Mouse (Mus musculus) ovary, postnatal 14 days (tissue): ENCODE data around the gene Clhc1.
"Not testable (repeated sequence)": the region's sequence is repeated elsewhere in the genome, so short reads cannot be mapped to it uniquely, and the experiment has no call there.

Experiments used
- DNase-seq: peaks from one replicate; pipeline ENCODE4 v3.0.0; 2022; ENCODE audit warnings: low spot score

Clhc1 gene

GRCm38 (mm10) chr11:29547752-29548503, at the start of gene Clhc1, which contains the start of gene Rps27a:
Gene Clhc1 (plus strand): TSS chr11:29547950.
Gene Rps27a (minus strand): TSS chr11:29548109.
- peak; percentile 96 for DNase-seq

- DNase-seq, result no peak
These were observed 43.5 kb upstream of the Clhc1 start for GRCm38 (mm10) chr11:29503948-29504893.

GRCm38 (mm10) chr11:29504899-29505625, 42.7 kb upstream of the Clhc1 start:
- DNase-seq, result no peak

DNA sequence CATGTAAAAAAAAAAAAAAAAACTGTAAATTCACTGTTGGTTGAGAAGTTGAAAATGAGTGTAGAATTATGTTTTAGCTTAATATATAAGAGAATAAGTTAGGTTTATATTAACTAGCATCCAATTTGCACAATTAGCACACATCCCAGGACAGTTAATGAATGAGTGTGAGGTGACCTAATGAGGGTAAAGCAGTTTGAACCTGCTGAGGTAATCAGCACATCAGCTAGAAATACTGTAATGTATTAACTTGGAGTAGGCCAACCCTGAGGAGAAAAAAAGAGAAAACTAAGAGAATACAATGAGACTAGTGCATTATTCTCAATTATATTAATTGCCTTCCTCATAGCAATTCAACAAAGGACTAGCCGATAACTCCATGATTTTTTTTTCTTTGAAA, 38.3 kb upstream of the Clhc1 start:
- no peak for DNase-seq

- DNase-seq, result no peak
These were observed 34.8 kb upstream of the Clhc1 start for GRCm38 (mm10) chr11:29512818-29513535.

DNA sequence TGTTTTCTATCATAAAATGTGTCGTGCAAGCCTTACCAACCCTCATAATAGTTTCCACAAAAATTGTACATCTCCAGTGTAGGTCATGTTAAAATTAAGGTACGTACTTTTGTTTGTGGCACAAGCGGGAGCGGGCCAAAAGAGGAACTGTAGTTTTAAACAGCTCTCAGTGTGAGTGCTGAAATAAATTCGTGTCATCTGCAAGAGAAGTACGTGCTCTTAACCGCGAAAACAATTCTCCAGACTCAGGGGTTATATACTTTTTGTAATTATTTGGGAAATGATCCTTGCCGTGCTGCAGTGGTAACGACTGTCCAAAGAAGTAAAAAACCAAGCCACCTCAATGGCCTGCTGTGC, 33.4 kb upstream of the Clhc1 start:
- DNase-seq, result no peak

DNA sequence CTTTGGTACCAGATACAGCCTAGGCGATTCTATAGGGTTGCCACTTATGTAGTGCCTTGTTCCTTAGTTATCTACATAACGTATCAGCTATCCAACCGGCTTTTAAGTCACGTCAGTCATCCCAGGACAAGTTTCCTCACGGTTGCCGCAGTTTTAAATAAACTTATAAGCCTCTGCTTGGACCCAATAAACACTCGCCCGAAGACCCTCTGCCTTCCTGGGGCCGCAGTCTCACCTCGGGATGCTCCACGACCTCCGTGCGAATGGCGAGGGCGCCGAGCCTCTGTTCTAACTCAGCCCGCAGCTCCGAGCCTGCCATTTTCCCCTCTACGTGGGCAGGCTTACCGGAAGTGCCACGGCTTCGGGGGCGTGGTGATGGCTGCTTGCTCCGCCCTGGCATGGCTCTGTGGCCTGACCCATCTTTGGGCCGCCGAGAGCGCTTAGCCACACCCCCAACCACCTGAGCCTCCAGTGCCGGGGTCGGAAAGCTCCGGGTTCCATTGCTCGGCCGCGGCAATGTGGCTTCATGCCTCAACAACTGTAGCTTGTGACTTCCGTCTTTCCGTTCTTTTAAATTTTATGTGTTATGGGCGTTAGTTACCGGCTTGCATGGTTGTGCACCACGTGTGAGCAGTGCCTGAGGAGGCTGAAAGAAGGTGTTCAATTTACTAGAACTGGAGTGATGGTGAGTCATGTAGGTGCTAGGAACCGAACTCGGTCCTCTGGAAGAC, 32.9 kb upstream of the Clhc1 start, which contains the start of gene Prorsd1:
TSS of gene Prorsd1 (minus strand) at position 352 of the 731 bp plus-strand sequence.
- DNase-seq, result peak; percentile 81

DNA sequence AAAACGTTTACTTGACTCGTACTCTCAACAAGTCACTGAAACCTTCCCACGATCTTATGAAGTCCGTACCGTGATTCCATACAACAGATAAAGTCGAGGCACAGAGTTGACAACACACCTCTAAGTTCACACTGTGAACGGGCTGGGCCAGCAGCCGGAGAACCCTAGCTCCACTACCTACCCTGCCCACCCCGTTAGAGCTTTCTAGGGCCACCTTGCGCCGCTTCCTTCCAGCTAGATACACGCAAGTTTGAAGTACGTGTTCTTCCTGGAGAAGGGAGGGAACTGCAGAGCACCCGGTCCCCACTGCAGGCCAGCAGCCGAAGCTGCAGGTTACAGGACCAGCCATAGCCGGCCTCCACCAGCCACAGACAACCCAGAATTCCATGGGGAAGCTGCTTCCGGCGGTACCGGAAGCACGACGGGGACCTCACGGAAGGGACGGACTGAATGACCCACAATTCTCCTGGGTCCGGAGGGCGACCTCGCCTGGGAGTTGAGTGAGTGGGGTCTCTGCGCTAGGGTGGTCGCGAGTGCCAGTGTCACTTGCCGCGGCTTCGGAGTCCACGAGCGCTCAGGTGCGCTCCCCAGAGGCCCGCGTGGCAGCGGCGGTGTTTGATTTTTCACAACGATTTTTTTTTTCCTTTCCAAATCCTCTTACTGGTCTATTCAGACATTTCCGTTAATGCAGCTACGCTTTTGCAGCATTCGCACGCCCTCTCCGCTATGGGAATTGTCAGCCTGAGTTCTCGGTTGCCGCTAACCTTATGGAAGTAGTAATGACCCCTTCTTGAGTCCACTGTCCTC, 21.6 kb upstream of the Clhc1 start, which contains the start of gene Mtif2:
TSS of gene Mtif2 (plus strand) at position 421 of the 807 bp plus-strand sequence.
- DNase-seq, result peak; percentile 57

GRCm38 (mm10) chr11:29538201-29538600, 9.5 kb upstream of the Clhc1 start:
- no peak for DNase-seq

DNA sequence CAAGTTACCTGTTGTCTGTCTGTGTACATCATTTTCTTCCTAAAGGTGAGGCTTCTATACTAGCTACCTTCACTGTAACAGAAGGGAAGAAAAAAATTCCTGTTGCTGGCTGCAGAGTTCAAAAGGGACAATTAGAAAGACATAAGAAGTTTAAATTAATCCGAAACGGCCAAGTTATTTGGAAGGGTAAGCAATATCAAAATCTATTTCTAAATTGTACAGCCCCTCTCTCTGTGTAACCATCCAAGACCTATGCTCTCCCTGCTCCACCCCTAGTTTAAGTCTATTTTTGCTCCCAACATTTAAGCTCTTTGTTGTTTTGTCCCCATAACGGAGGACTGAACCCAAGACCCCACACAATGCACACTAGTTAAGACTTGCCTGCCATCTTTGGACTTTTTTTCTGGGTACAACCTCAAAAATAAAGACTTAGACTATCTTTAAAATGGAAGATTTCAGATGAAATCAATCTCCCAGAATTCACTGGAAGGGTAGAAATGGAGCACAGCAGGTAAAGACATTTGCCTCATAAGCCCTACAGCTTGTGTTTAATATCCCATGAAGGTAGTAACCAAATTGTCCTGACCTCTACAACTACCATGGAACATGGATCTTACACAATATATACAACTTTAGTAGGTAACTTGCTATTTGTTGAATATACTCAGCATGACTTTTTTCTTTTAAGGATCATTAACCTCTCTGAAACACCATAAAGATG, 3.4 kb upstream of the Clhc1 start:
- no peak for DNase-seq

GRCm38 (mm10) chr11:29545150-29545752, 2.5 kb upstream of the Clhc1 start:
- not testable (repeated sequence) for DNase-seq

DNA sequence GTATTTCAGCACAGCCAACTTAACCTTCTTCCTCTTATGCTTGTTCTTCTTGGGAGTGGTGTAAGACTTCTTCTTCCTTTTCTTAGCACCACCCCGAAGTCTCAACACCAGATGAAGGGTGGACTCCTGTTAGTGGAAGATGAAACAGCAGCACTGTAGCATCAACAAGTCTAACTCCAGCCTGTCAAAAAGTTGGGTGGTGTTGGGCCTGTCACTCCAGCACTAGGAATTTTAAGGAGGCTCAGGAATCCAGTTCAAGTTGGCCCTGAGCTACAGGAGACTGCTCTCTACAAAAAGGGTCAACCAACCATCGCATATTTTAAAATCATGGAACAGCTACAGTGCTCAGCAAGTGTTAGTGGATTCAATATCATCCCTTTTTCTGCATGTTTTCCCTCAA, 1.5 kb upstream of the Clhc1 start:
- not testable (repeated sequence) for DNase-seq

DNA sequence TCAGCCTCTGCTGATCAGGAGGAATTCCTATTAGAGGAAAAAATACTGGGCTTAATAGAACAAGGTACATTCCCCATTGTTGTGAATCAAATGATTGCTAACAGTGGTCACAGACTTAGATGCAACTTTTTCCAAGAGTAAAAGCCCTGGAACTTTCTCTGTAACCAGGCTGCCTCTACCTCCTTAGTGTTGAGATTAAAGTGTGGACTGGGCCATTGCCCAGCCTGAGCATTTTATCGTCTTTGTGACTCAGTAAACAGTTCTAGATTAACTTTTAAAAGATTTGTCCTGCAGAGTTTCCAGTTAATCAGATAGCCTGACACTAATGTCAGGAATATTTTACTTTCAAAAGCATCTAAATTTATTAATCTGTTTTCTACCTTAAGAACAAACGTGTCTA, 988 bp upstream of the Clhc1 start:
- no peak for DNase-seq

- DNase-seq, result no peak
These were observed 450 bp upstream of the Clhc1 start for GRCm38 (mm10) chr11:29547249-29547751.

- DNase-seq, result no peak
These were observed 1.0 kb downstream of the Clhc1 start for GRCm38 (mm10) chr11:29548504-29549424.

- no peak for DNase-seq
These were observed 1.7 kb downstream of the Clhc1 start for GRCm38 (mm10) chr11:29549425-29549778.

DNA sequence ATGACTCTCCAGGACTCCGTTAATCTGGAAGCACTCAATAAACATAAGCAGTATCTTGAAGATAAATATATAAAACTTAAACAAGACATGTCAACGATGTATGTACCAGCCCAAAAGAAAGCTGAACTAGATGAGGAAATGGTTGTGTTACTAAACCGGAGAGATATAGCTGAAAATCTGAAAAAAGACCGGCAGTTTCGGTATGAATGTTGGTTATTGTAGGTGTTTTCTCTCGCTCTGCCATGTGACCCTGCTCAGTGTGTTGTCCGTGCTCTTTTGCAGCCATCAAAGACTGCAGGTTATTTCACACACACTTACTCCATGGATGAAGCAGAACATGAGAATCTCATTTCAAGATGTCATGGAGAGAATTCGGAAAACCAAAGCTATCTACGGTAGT, 12.7 kb downstream of the Clhc1 start:
- no peak for DNase-seq

DNA sequence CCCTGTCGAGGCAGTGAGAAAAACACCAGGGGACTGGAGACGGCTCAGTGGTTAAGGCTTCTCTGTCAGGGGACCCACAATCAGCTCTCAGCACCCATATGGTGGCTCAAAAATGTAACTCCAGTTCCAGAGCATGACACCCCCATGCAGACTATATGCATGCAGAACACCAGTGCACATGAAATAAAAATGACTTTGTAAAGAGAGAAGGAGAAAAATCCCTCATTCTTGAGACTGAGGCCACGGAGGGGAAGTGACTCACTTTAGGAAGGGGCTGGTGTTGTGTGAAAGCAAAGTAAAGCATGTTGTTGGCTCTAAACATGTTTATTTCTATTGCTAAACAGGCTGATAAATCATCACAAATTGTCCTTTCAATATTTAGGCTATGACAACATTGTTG, 13.2 kb downstream of the Clhc1 start:
- no peak for DNase-seq
